In genomic region chr4:88793936-88794675, GRCm38 (mm10) we compare ENCODE assay signal across 13 mouse cellular contexts. TPM values are rescaled to one million over a fixed set of nuclear protein-coding genes. Genes with fewer than 3 reads are reported as not detected.
A peak's percentile ranks its signal among the peaks of the same experiment; 100 is the strongest.
DNase-seq lines count a peak whose midpoint lies in the region; ATAC-seq and TF ChIP-seq lines count a peak whose summit lies in the region.
"Not testable (repeated sequence)": the region's sequence is repeated elsewhere in the genome, so short reads cannot be mapped to it uniquely, and the experiment has no call there.
"Had no signal": no experiment of that assay in that cellular context is flagged by ENCODE, and none has a peak within 500 bp of the region (broad histone marks: within the 10 kb centered on the region; RNA-seq: fewer than 3 reads in every experiment).

Gene Gm13275, plus strand, starts transcription at chr4:88794487.

- H3K4me3 ChIP-seq in heart, postnatal 0 days (ENCODE audit: low read depth, low read length) = not testable (repeated sequence)

- not testable (repeated sequence) for H3K9ac ChIP-seq in heart, postnatal 0 days (replicated peaks; ENCODE audit: low read depth, low read length)

- not testable (repeated sequence) for ATAC-seq in heart, postnatal 0 days (ENCODE audit: insufficient read depth, low read depth)

- H3K27me3 ChIP-seq in heart, postnatal 0 days (ENCODE audit: control insufficient read depth, insufficient read depth, low read length) = not testable (repeated sequence)

- TF ChIP-seq CTCF in heart, postnatal 0 days (IDR thresholded peaks at IDR 0.05; ENCODE audit: low read depth) = peak; percentile 34; the same call in 1 of the 2 replicates

- H3K9me3 ChIP-seq in heart, postnatal 0 days (replicated peaks; ENCODE audit: control insufficient read depth, low read length) = not testable (repeated sequence)

- intact Hi-C loops in left cerebral cortex, postnatal 10 days (cut with DNase I) = not testable (repeated sequence)

- H3K4me2 ChIP-seq in heart, postnatal 0 days (ENCODE audit: low read depth, low read length) = not testable (repeated sequence)

- H3K4me1 ChIP-seq in heart, postnatal 0 days (ENCODE audit: control insufficient read depth, insufficient read depth) = not testable (repeated sequence)

- not testable (repeated sequence) for H3K27ac ChIP-seq in heart, postnatal 0 days (ENCODE audit: low read depth)

- not testable (repeated sequence) for TF ChIP-seq EP300 in heart, postnatal 0 days (IDR thresholded peaks at IDR 0.05; ENCODE audit: low read depth)

- H3K36me3 ChIP-seq in heart, postnatal 0 days (replicated peaks; ENCODE audit: control insufficient read depth, insufficient read depth, low read length) = not testable (repeated sequence)

- WGBS in heart, postnatal 0 days = 0% methylated on average over 7 of the region's 52 CpGs

- peak; percentile 2 to 17 for DNase-seq in adrenal gland, postnatal 36 days
- DNase-seq in frontal cortex, postnatal 10 days (ENCODE audit: low spot score in 2 of 2) = peak; percentile 66
- not testable (repeated sequence) for DNase-seq in heart, postnatal 0 days (ENCODE audit: low spot score)
- peak; percentile 14 to 46 for DNase-seq in kidney, postnatal 36 days
- peak; percentile 38 to 44 for DNase-seq in left cerebral cortex, postnatal 10 days (ENCODE audit: extremely low spot score in 1 of 2, low spot score in 2 of 2)
- DNase-seq in monocyte, adult 2 months (ENCODE audit: low read depth in 1 of 2, low spot score in 2 of 2) = peak; percentile 61 to 85
- peak; percentile 59 to 89 for DNase-seq in spleen, postnatal 4 days (ENCODE audit: low spot score in 2 of 2)
- DNase-seq in urinary bladder, postnatal 4 days (ENCODE audit: low spot score in 2 of 2) = peak; percentile 75 to 79

RNA-seq across cellular contexts. Expression of gene Gm13275, which starts in this region (rescaled TPM):
- not detected for total RNA-seq in adrenal gland, postnatal 36 days (2021)
- total RNA-seq in heart, postnatal 0 days (2014; rRNA removed; ENCODE audit: low replicate concordance) = not detected in 2 replicates
- polyA plus RNA-seq in heart, postnatal 0 days (2015; fragmentation: Nextera tagmentation; extraction: Ambion mirVana) = not detected in 2 replicates
- total RNA-seq in left cerebral cortex, postnatal 10 days (2021) = not detected
- total RNA-seq: hematopoietic stem cell, adult 5-6 weeks had no signal
- polyA plus RNA-seq: activated CD4-positive, CD25-positive, alpha-beta regulatory T cell, adult 4 months; forebrain, embryonic 11.5 days; large intestine, adult 2 months; spleen, adult 2 months had no signal

Comparison
In these comparisons a context has a peak if more than half of its experiments do, and no peak if none do; other contexts are left out.
1. Peak in DNase-seq in adrenal gland, postnatal 36 days; RNA of the gene not detected or under 1 TPM.
2. Peak in DNase-seq in left cerebral cortex, postnatal 10 days; RNA of the gene not detected or under 1 TPM.